In the genomic region with DNA sequence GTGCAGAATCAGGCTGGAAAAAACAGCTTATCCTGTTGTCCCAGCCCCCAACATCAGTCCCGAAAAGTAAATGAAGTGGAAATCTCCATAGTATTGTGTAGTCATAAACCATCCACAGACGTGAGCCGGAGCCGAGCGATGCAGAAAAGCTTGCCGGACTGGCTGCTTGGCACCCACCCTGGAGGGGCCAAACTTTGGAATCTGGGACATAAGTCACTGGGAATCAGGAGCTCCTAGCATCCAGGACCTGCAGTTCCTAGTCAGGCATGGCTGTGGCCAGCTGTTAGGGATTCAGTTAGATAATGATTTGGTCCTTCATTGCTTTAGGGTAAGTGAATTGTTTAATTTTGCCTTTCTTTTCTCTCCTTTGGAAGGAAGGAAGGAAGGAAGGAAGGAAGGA, we compare ENCODE assay signal across 10 mouse cellular contexts.
DNase-seq lines count a peak whose midpoint lies in the region; ATAC-seq and TF ChIP-seq lines count a peak whose summit lies in the region.
"Had no signal": no experiment of that assay in that cellular context is flagged by ENCODE, and none has a peak within 500 bp of the region (broad histone marks: within the 10 kb centered on the region; RNA-seq: fewer than 3 reads in every experiment).

No protein-coding gene starts in this region.

- 48% methylated on average over 6 of the region's 6 CpGs for WGBS in hindbrain, embryonic 14.5 days
- WGBS in hindbrain, embryonic 10.5 days = 70% methylated on average over 6 of the region's 6 CpGs
- 16% methylated on average over 6 of the region's 6 CpGs for whole genome bisulfite sequencing in intestine, postnatal 0 days
- WGBS in limb, embryonic 15.5 days = 47% methylated on average over 6 of the region's 6 CpGs

- ATAC-seq in hindbrain, embryonic 14.5 days (ENCODE audit: low FRiP score) = no peak
- ATAC-seq in intestine, postnatal 0 days = no peak
- ATAC-seq in limb, embryonic 15.5 days (ENCODE audit: insufficient number of reproducible peaks, low FRiP score, low TSS enrichment, low read depth) = no peak
- ATAC-seq: activated CD4-positive, CD25-positive, alpha-beta regulatory T cell, adult 4 months had no signal

- no peak overlapping the region for H3K4me3 ChIP-seq in hindbrain, embryonic 14.5 days (replicated peaks; ENCODE audit: low read length)
- H3K4me3 ChIP-seq in hindbrain, embryonic 10.5 days = no peak overlapping the region
- peak overlapping the region; percentile 78 for H3K4me3 ChIP-seq in brown adipose tissue, adult 24 weeks (ENCODE audit: insufficient read depth, low read depth, low read length)
- peak overlapping the region; percentile 57; the same call in 1 of the 2 replicates for H3K4me3 ChIP-seq in intestine, postnatal 0 days (ENCODE audit: low read depth, low read length)
- H3K4me3 ChIP-seq in limb, embryonic 15.5 days = peak overlapping the region; percentile 77
- H3K4me3 ChIP-seq: erythroblast, embryonic 14.5 days; megakaryocyte, embryonic 14.5 days had no signal

- no peaks in the 10 kb centered on the region; the same call in 1 of the 2 replicates for H3K4me1 ChIP-seq in hindbrain, embryonic 14.5 days (replicated peaks; ENCODE audit: control insufficient read depth, insufficient read depth, low read length)
- peaks cover 52% of the 10 kb centered on the region for H3K4me1 ChIP-seq in hindbrain, embryonic 10.5 days (replicated peaks)
- peaks cover 7% of the 10 kb centered on the region; the same call in 1 of the 2 replicates for H3K4me1 ChIP-seq in brown adipose tissue, adult 24 weeks (ENCODE audit: control insufficient read depth, insufficient read depth, insufficient read length, low read length)
- peaks cover 5% of the 10 kb centered on the region; the same call in 1 of the 2 replicates for H3K4me1 ChIP-seq in intestine, postnatal 0 days (replicated peaks; ENCODE audit: control insufficient read depth, insufficient read depth, low read length)
- H3K4me1 ChIP-seq in limb, embryonic 15.5 days = peaks cover 72% of the 10 kb centered on the region

- H3K9ac ChIP-seq in hindbrain, embryonic 14.5 days = no peak overlapping the region
- H3K9ac ChIP-seq in intestine, postnatal 0 days (ENCODE audit: low read depth, low read length) = no peak overlapping the region
- no peak overlapping the region for H3K9ac ChIP-seq in limb, embryonic 15.5 days

- H3K27ac ChIP-seq in hindbrain, embryonic 14.5 days = no peak overlapping the region
- no peak overlapping the region for H3K27ac ChIP-seq in hindbrain, embryonic 10.5 days
- H3K27ac ChIP-seq in brown adipose tissue, adult 24 weeks (replicated peaks; ENCODE audit: low read depth, low read length) = peak overlapping the region; percentile 92
- H3K27ac ChIP-seq in intestine, postnatal 0 days (ENCODE audit: low read depth, low read length) = no peak overlapping the region
- 0 out of 2 replicates have a peak overlapping the region, but pooled peaks have one; percentile 24 for H3K27ac ChIP-seq in limb, embryonic 15.5 days

- TF ChIP-seq CTCF in intestine, postnatal 0 days (IDR thresholded peaks at IDR 0.05; ENCODE audit: low read depth) = no peak

- H3K9me3 ChIP-seq in hindbrain, embryonic 14.5 days (ENCODE audit: control insufficient read depth, low read length) = no peaks in the 10 kb centered on the region
- no peaks in the 10 kb centered on the region for H3K9me3 ChIP-seq in hindbrain, embryonic 10.5 days
- no peaks in the 10 kb centered on the region for H3K9me3 ChIP-seq in intestine, postnatal 0 days (ENCODE audit: control insufficient read depth)
- H3K9me3 ChIP-seq in limb, embryonic 15.5 days = no peaks in the 10 kb centered on the region

- DNase-seq in hindbrain, embryonic 14.5 days (ENCODE audit: low spot score) = no peak
- DNase-seq in hindbrain, embryonic 10.5 days (ENCODE audit: low spot score) = no peak
- no peak for DNase-seq in testis, postnatal 10 days (ENCODE audit: low spot score)
- DNase-seq in cerebellum, postnatal 14 days = no peak

- peak overlapping the region; percentile 99; the same call in 1 of the 2 replicates for H3K4me2 ChIP-seq in hindbrain, embryonic 14.5 days (replicated peaks)
- peak overlapping the region; percentile 98 for H3K4me2 ChIP-seq in intestine, postnatal 0 days (replicated peaks; ENCODE audit: low read depth)
- H3K4me2 ChIP-seq in limb, embryonic 15.5 days = peak overlapping the region; percentile 97; the same call in 1 of the 2 replicates

- H3K36me3 ChIP-seq in hindbrain, embryonic 14.5 days (replicated peaks; ENCODE audit: control insufficient read depth, insufficient read depth) = no peaks in the 10 kb centered on the region
- no peaks in the 10 kb centered on the region for H3K36me3 ChIP-seq in hindbrain, embryonic 10.5 days
- H3K36me3 ChIP-seq in intestine, postnatal 0 days (ENCODE audit: control insufficient read depth, insufficient read depth) = no peaks in the 10 kb centered on the region
- H3K36me3 ChIP-seq in limb, embryonic 15.5 days = no peaks in the 10 kb centered on the region

- peaks cover 49% of the 10 kb centered on the region for H3K27me3 ChIP-seq in hindbrain, embryonic 14.5 days (ENCODE audit: control insufficient read depth, insufficient read depth, low read length)
- peaks cover 68% of the 10 kb centered on the region for H3K27me3 ChIP-seq in hindbrain, embryonic 10.5 days (ENCODE audit: insufficient read depth, poor library complexity, severe bottlenecking)
- no peaks in the 10 kb centered on the region for H3K27me3 ChIP-seq in intestine, postnatal 0 days (replicated peaks; ENCODE audit: control insufficient read depth, insufficient read depth, low read length)
- H3K27me3 ChIP-seq in limb, embryonic 15.5 days = peaks cover 28% of the 10 kb centered on the region

Comparison
In these comparisons a context has a peak if more than half of its experiments do, and no peak if none do; other contexts are left out.
1. H3K27ac ChIP-seq: peak in brown adipose tissue, adult 24 weeks (single experiment) and limb, embryonic 15.5 days (single experiment); none in hindbrain, embryonic 14.5 days (single experiment), hindbrain, embryonic 10.5 days (single experiment) and intestine, postnatal 0 days (single experiment).
2. H3K4me3 ChIP-seq: peak in brown adipose tissue, adult 24 weeks (single experiment), intestine, postnatal 0 days (single experiment) and limb, embryonic 15.5 days (single experiment); none in hindbrain, embryonic 14.5 days (single experiment) and hindbrain, embryonic 10.5 days (single experiment).
3. Peak in every context shown above with its lines, with median percentiles within 50 percentile points of each other: H3K4me2 ChIP-seq.